Mouse (Mus musculus) liver, embryonic 11.5 days (tissue): ENCODE measurements at regions not wholly inside any gene's neighbourhood (a gene's known extent, or its start where the extent isn't known, plus 50 kb on each side); places are given as distances from the start of the nearest gene placed in this dataset.
"Not testable (repeated sequence)": the region's sequence is repeated elsewhere in the genome, so short reads cannot be mapped to it uniquely, and the experiment has no call there.

Source experiments
- ATAC-seq: fragments of 200-750 bp; cut with Nextera tagmentation; replicated peaks from 2 replicates; pipeline ENCODE4 v1.8.0; 2017; ENCODE audit warnings: moderate number of reproducible peaks, mild to moderate bottlenecking, moderate TSS enrichment, moderate library complexity; ENCODE audit not compliant: low FRiP score
- DNase-seq: peaks from one replicate; pipeline ENCODE4 v3.0.0-alpha.2; 2017; ENCODE audit warnings: low spot score
- H3K27ac ChIP-seq: fragments of 300-500 bp; sonication (generic); 2 replicates; pipeline ENCODE4 v1.5.1; 2014; ENCODE audit warnings: mild to moderate bottlenecking, low read depth, low read length, control low read depth
- H3K27me3 ChIP-seq: fragments of 300-500 bp; sonication (generic); replicated peaks from 2 replicates; pipeline ENCODE4 v1.6.1; 2014; ENCODE audit warnings: low read length, mixed read lengths; ENCODE audit not compliant: control insufficient read depth, insufficient read depth
- H3K36me3 ChIP-seq: fragments of 300-500 bp; sonication (generic); 2 replicates; pipeline ENCODE4 v1.6.1; 2014; ENCODE audit warnings: mild to moderate bottlenecking, low read length, moderate library complexity, mixed read lengths; ENCODE audit not compliant: control insufficient read depth, insufficient read depth
- H3K4me1 ChIP-seq: fragments of 300-500 bp; sonication (generic); replicated peaks from 2 replicates; pipeline ENCODE4 v1.6.1; 2014; ENCODE audit warnings: low read length, mixed read lengths; ENCODE audit not compliant: control insufficient read depth, insufficient read depth
- H3K4me2 ChIP-seq: fragments of 300-500 bp; sonication (generic); 2 replicates; pipeline ENCODE4 v1.6.1; 2014; ENCODE audit warnings: mild to moderate bottlenecking, control low read depth, moderate library complexity
- H3K4me3 ChIP-seq: fragments of 300-500 bp; sonication (generic); 2 replicates; pipeline ENCODE4 v1.5.1; 2014; ENCODE audit warnings: low read depth, low read length, control low read depth
- H3K9ac ChIP-seq: fragments of 300-500 bp; sonication (generic); 2 replicates; pipeline ENCODE4 v1.6.1; 2014; ENCODE audit warnings: low read depth, low read length, control low read depth
- H3K9me3 ChIP-seq: fragments of 300-500 bp; sonication (generic); 2 replicates; pipeline ENCODE4 v1.6.1; 2016; ENCODE audit warnings: low read length, inconsistent platforms, mixed read lengths; ENCODE audit not compliant: control insufficient read depth
- WGBS: fragments of 180-500 bp; shearing (Covaris S2); extraction: QIAGEN DNeasy Blood & Tissue Kit; methylation state at CpG from one replicate; pipeline ENCODE4 v1.1.7; 2014; 5-methylcytosine and 5-hydroxymethylcytosine counted together

DNA sequence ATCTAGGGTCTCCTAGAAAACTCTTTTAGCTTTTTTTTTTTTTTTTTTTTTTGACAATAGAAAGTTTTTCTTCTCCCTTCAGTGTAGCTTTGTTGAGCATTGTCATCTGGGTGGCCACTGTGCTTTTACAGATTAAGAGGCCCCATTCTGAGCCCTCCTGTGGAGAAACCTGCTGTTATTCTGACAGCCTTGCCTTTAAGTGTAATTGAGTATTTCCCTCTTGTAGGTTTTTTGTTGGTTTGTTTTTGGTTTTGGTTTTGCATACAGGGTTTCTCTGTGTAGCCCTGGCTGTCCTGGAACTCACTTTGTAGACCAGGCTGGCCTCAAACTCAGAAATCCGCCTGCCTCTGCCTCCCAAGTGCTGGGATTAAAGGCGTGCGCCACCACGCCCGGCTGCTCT lies 166.5 kb upstream of the Rtl1 start:
- not testable (repeated sequence) for H3K4me2 ChIP-seq, H3K4me1 ChIP-seq, H3K9me3 ChIP-seq, H3K9ac ChIP-seq, H3K36me3 ChIP-seq, H3K27me3 ChIP-seq, H3K4me3 ChIP-seq, H3K27ac ChIP-seq, ATAC-seq, DNase-seq
- WGBS: 85% methylated on average over 5 of the region's 5 CpGs

DNA sequence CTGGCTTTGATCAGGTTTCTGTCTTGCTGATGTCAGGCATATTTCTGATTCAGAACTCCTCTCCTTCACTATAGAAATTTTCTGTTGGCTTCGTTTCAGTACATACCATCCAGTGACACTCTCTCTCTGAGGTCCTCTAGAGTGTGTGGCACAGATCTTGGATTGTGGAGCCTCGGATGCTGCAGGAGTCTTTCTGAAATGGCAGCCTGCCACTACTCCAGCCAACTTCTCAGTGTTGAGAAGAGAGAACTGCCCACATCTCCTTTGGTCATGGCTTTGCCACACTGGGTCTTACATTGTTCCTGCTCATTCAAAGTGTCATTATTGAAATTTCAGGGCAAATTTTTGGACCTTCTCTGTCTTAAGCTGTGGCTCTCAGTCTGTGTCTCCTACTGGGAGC lies 172.4 kb upstream of the Rtl1 start:
- Histone ChIP-seq H3K4me2 (no peak overlapping the region), H3K9ac (no peak overlapping the region), H3K27ac (no peak overlapping the region), H3K4me3 (no peak overlapping the region), H3K27me3 (no peaks in the 10 kb centered on the region), H3K36me3 (no peaks in the 10 kb centered on the region), H3K4me1 (no peaks in the 10 kb centered on the region), H3K9me3 (no peaks in the 10 kb centered on the region)
- 66% methylated on average over 2 of the region's 2 CpGs for WGBS
- no peak for DNase-seq
- no peak for ATAC-seq

DNA sequence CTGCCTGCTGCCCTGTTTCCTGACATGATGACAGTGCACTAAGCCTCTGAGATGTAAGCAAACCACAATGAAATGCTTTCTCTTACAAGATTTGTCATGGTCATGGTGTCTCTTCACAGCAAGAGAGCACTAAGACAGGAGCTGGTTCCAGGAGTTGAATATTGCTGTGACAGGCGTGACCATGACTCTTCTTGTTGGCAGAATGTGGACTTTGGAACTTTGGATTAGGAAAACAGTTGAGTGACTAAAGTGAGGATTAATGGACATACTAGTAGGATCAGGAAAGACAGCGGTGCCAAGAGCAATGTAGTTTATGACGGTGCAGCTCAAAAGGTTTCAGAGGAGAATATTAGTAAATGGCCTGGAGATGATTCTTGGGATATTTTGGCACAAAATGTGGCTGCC lies 173.8 kb upstream of the Rtl1 start:
- H3K36me3 ChIP-seq: no peaks in the 10 kb centered on the region
- H3K9ac ChIP-seq: no peak overlapping the region
- no peak overlapping the region for H3K4me2 ChIP-seq
- DNase-seq: no peak
- no peaks in the 10 kb centered on the region for H3K27me3 ChIP-seq
- no peak overlapping the region for H3K4me3 ChIP-seq
- H3K4me1 ChIP-seq: no peaks in the 10 kb centered on the region
- no peak overlapping the region for H3K27ac ChIP-seq
- WGBS: 80% methylated on average over 3 of the region's 3 CpGs
- no peak for ATAC-seq
- no peaks in the 10 kb centered on the region for H3K9me3 ChIP-seq

DNA sequence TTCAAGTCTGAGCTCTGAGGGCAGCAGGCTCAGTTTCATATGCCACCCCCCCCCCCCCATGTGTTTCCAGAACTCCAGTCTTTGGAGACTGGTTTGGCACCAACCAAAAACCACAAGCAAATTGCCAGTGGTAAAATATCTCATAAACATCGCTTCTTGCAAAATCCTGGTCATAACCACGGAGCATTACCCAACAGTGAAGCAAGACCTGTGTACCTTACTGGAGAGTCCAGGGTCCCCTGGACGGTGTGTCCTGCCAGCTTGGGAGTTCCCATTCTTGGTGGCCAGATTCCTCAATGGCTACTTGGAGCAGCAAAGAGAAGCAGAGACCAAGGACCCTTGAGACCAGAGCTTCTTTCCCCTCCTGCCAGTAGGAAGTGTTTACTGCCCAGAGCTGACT lies 198.7 kb upstream of the Rtl1 start:
- ATAC-seq (no peak), DNase-seq (no peak)
- Histone ChIP-seq H3K9ac (no peak overlapping the region), H3K4me3 (no peak overlapping the region), H3K36me3 (no peaks in the 10 kb centered on the region), H3K27me3 (no peaks in the 10 kb centered on the region), H3K27ac (no peak overlapping the region), H3K9me3 (no peaks in the 10 kb centered on the region), H3K4me1 (no peaks in the 10 kb centered on the region), H3K4me2 (no peak overlapping the region)
- WGBS: 73% methylated on average over 3 of the region's 3 CpGs

DNA sequence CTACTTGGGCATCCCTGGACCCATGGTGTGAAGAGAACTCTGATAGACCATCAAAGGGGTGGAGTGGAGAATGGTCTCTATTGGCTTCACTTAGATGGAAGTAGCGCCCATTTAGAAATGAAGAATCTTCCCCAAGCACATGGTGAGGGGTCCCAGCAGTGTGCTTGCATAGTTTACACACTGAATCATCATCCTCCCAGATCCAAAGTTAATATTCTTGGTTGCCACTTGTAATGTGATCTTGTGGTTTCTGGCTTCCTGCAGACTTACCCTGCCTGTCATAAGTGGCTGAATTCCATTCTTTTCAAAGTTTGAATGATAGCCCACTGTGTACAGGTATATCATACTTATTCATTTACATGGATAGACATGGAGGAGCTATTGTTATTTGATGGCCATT lies 199.3 kb upstream of the Rtl1 start:
- H3K27ac ChIP-seq: no peak overlapping the region
- 89% methylated on average over 1 of the region's 1 CpGs for WGBS
- no peaks in the 10 kb centered on the region for H3K36me3 ChIP-seq
- no peak for ATAC-seq
- H3K9me3 ChIP-seq: no peaks in the 10 kb centered on the region
- DNase-seq: no peak
- no peaks in the 10 kb centered on the region for H3K27me3 ChIP-seq
- H3K9ac ChIP-seq: no peak overlapping the region
- no peak overlapping the region for H3K4me2 ChIP-seq
- no peaks in the 10 kb centered on the region for H3K4me1 ChIP-seq
- H3K4me3 ChIP-seq: no peak overlapping the region

DNA sequence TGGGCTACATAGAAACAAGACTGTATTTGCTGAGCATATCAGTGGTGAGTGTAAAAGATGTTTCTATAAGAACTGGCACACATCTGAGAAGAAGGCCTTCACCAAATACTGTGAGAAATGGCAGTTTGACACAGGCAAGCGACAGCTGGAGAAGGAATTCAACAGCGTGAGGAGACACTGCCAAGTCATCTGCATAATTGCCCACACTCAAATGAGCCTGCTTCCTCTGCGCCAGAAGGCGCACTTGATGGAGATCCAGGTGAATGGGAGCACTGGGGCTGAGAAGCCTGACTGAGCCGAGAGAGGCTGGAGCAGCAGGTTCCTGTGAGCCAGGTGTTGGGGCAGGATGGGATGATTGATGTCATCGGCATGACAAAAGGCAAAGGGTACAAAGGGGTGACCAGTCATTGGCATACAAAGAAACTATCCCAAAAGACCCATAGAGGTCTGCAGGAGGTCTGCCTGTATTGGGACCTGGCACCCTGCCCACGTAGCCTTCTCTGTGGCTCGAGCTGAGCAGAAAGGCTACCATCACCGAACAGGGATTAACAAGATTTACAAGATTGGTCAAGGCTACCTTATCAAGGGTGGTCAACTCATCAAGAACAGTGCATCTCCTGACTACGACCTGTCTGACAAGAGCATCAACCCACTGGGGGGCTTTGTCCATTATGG lies 227.2 kb upstream of the Rtl1 start:
- Histone ChIP-seq H3K4me1 (no peaks in the 10 kb centered on the region), H3K4me3 (no peak overlapping the region), H3K4me2 (no peak overlapping the region), H3K36me3 (no peaks in the 10 kb centered on the region), H3K9me3 (no peaks in the 10 kb centered on the region), H3K27me3 (no peaks in the 10 kb centered on the region), H3K27ac (no peak overlapping the region), H3K9ac (no peak overlapping the region)
- no peak for DNase-seq
- no peak for ATAC-seq
- 85% methylated on average over 10 of the region's 10 CpGs for WGBS

DNA sequence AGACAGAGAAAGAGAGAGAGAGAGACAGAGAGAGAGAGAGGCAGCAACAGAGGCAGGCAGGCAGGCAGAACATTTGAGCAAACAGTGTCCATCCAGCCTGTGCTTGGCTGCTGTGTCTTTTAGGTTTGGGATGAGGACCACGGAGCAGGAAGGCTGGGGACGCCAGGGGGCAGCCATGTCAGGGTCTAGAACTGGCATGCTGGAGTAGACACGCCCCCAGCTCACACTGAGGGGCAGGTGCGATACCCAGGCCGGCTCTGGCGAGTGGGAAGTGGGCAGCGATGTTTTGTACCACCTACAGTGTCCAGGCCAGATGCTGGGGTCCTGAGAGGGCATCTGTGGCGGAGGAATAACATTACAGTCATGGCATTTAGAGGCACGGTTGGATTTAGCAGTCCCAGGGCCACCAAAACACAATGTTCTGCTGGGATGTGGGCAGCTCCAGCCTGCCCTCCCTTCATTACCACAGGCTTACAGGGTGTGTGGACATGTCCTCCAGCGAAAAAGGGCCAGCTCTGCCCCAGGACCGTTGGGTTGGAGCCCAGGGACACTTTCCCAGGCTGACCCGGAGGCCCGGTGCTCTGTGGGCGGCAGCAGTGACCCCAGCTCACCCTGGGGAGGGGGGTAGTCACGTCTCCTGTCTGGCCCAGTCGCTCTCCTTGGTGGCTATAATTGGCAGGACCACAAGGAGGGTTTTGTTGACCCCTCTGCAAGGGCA lies 230.3 kb upstream of the Rtl1 start:
- 45% methylated on average over 16 of the region's 16 CpGs for WGBS
- DNase-seq: no peak
- Histone ChIP-seq H3K36me3 (no peaks in the 10 kb centered on the region), H3K4me1 (no peaks in the 10 kb centered on the region), H3K4me3 (no peak overlapping the region), H3K27ac (no peak overlapping the region), H3K4me2 (no peak overlapping the region), H3K27me3 (no peaks in the 10 kb centered on the region), H3K9me3 (no peaks in the 10 kb centered on the region), H3K9ac (no peak overlapping the region)
- no peak; the same call in 1 of the 2 replicates for ATAC-seq

DNA sequence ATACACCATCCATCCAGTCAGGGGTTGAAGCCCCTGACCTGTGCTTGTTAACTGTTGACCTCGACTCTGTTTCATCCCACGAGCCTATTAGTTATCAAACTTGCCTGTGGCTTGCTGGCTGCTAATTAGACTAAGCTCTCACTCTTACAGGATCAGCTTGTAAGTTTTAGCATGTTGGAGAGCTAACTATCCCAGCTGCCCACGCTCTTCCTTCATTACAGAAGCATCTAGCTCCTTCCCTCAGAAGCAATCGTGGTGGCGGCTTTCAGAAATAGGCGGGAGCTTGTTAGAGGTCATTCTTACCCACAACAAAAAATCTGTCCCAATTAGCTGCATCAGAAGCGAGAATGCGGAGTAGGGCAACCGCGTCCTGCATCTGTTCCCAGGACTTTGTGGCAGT lies 232.8 kb upstream of the Rtl1 start:
- H3K9ac ChIP-seq: no peak overlapping the region
- H3K4me2 ChIP-seq: no peak overlapping the region
- H3K9me3 ChIP-seq: no peaks in the 10 kb centered on the region
- H3K27me3 ChIP-seq: no peaks in the 10 kb centered on the region
- H3K4me3 ChIP-seq: no peak overlapping the region
- 73% methylated on average over 10 of the region's 10 CpGs for WGBS
- ATAC-seq: no peak
- H3K4me1 ChIP-seq: no peaks in the 10 kb centered on the region
- H3K36me3 ChIP-seq: no peaks in the 10 kb centered on the region
- DNase-seq: no peak
- H3K27ac ChIP-seq: no peak overlapping the region

DNA sequence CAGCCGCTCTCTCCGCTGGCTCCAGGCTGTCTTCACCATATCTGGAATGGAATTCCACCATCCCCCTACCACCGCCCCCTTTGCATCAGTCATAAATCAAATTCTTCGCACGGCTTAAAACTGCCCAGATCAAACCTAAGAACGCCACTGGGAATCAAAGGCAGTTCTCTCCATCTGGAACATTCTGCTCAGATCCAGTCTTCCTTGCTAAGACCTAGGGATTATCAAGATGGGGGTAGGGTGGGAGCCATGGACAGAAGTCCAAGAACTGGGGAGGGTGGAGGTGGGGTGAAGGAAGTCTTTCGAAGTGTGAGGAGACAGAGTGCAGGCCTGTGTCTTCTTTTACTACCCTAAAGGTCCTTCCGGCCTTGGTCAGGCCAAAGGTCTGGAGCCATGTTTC lies 236.4 kb upstream of the Rtl1 start:
- Histone ChIP-seq H3K27ac (no peak overlapping the region), H3K4me1 (no peaks in the 10 kb centered on the region; the same call in 1 of the 2 replicates), H3K4me2 (no peak overlapping the region), H3K4me3 (no peak overlapping the region), H3K9me3 (no peaks in the 10 kb centered on the region), H3K36me3 (no peaks in the 10 kb centered on the region), H3K27me3 (no peaks in the 10 kb centered on the region), H3K9ac (no peak overlapping the region)
- ATAC-seq (no peak), DNase-seq (no peak)
- WGBS: 67% methylated on average over 8 of the region's 8 CpGs
